Comparison of ENCODE assay signal across 9 mouse cellular contexts in the genomic region with DNA sequence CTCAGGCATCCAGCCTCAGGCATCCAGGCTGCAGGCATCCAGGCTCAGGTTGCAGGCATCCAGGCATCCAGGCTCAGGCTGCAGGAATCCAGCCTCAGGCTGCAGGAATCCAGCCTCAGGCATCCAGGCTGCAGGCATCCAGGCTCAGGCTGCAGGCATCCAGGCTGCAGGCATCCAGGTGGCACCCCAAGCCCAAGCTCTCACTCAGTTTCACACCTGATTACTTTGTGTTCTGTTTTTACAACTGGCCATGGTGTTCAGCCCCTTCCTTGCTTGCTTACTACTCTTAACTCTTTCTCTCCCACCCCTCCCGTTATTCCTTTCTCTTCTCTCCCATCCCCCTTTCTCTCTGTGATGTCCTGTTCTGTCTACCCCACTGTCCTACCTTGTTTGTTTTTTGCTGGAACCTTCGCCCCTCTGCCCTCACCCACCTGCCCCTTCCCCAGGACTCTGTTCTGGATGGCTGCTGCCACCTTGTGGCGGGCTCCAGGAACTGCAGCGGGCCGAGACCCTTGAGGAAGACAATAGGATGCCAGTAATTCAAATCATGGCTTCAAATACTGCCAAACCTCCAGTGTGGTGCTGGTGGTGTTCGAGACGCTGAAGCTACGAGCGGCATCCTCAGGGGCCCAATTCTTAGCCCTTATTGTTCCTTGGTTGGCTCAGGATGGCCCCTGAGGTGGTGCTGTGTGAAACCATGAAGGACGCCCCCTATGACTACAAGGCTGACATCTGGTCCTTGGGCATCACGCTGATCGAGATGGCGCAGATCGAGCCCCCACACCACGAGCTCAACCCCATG. TPM values are rescaled to one million over a fixed set of nuclear protein-coding genes. Genes with fewer than 3 reads are reported as not detected.
A peak's percentile ranks its signal among the peaks of the same experiment; 100 is the strongest.
DNase-seq lines count a peak whose midpoint lies in the region; ATAC-seq and TF ChIP-seq lines count a peak whose summit lies in the region.
"Had no signal": no experiment of that assay in that cellular context is flagged by ENCODE, and none has a peak within 500 bp of the region (broad histone marks: within the 10 kb centered on the region; RNA-seq: fewer than 3 reads in every experiment).

No protein-coding gene starts in this region.

- no peak overlapping the region for H3K4me2 ChIP-seq in intestine, embryonic 16.5 days (ENCODE audit: low read depth, low read length)
- H3K4me2 ChIP-seq in limb, embryonic 14.5 days (replicated peaks; ENCODE audit: low read depth, low read length, severe bottlenecking), result no peak overlapping the region
- H3K4me2 ChIP-seq in stomach, embryonic 16.5 days (ENCODE audit: low read depth, low read length), result no peak overlapping the region

- TF ChIP-seq POLR2A in limb, embryonic 14.5 days (IDR thresholded peaks at IDR 0.05; ENCODE audit: borderline replicate concordance, extremely low read depth, insufficient read depth, insufficient read length), result no peak

- H3K4me3 ChIP-seq in intestine, embryonic 16.5 days (ENCODE audit: low read length), result no peak overlapping the region
- H3K4me3 ChIP-seq in limb, embryonic 14.5 days (replicated peaks; ENCODE audit: low read length), result no peak overlapping the region
- H3K4me3 ChIP-seq in stomach, embryonic 16.5 days (replicated peaks; ENCODE audit: low read length), result no peak overlapping the region
- H3K4me3 ChIP-seq: erythroblast, embryonic 14.5 days had no signal

- 33% methylated on average over 15 of the region's 15 CpGs for WGBS in intestine, embryonic 16.5 days
- WGBS in limb, embryonic 14.5 days, result 32% methylated on average over 15 of the region's 15 CpGs
- WGBS in stomach, embryonic 16.5 days, result 33% methylated on average over 15 of the region's 15 CpGs

- no peaks in the 10 kb centered on the region for H3K36me3 ChIP-seq in intestine, embryonic 16.5 days (ENCODE audit: control insufficient read depth, insufficient read depth, low read length)
- no peaks in the 10 kb centered on the region; the same call in 1 of the 2 replicates for H3K36me3 ChIP-seq in limb, embryonic 14.5 days (ENCODE audit: control insufficient read depth, insufficient read depth, low read length)
- H3K36me3 ChIP-seq in stomach, embryonic 16.5 days (ENCODE audit: control insufficient read depth, insufficient read depth, low read length), result no peaks in the 10 kb centered on the region

- peak; percentile 57 for DNase-seq in urinary bladder, adult 2 months (ENCODE audit: low spot score)
- no peak for DNase-seq in urinary bladder, postnatal 10 days (ENCODE audit: low spot score)
- DNase-seq in cerebellum, postnatal 4 days (ENCODE audit: low spot score in 2 of 2), result peak; percentile 91 to 92
- DNase-seq in gastrocnemius, adult 8-10 months (ENCODE audit: low spot score in 2 of 2), result peak; percentile 38 to 46
- DNase-seq in limb, embryonic 14.5 days (ENCODE audit: low spot score), result peak; percentile 53
- DNase-seq in naive thymus-derived CD4-positive, alpha-beta T cell, adult 2 months (ENCODE audit: low read depth), result peak; percentile 89

- no peaks in the 10 kb centered on the region for H3K4me1 ChIP-seq in intestine, embryonic 16.5 days (ENCODE audit: control insufficient read depth, insufficient read depth, low read length)
- H3K4me1 ChIP-seq in limb, embryonic 14.5 days (ENCODE audit: control insufficient read depth, insufficient read depth, low read length), result peaks cover 5% of the 10 kb centered on the region; the same call in 1 of the 2 replicates
- peaks cover 3% of the 10 kb centered on the region; the same call in 1 of the 2 replicates for H3K4me1 ChIP-seq in stomach, embryonic 16.5 days (ENCODE audit: control insufficient read depth, insufficient read depth, low read length)

- no peaks in the 10 kb centered on the region for H3K27me3 ChIP-seq in intestine, embryonic 16.5 days (replicated peaks; ENCODE audit: control insufficient read depth, insufficient read depth, low read length)
- no peaks in the 10 kb centered on the region for H3K27me3 ChIP-seq in limb, embryonic 14.5 days (ENCODE audit: control insufficient read depth, insufficient read depth, low read length)
- H3K27me3 ChIP-seq in stomach, embryonic 16.5 days (ENCODE audit: control insufficient read depth, insufficient read depth, low read length), result no peaks in the 10 kb centered on the region

- no peaks in the 10 kb centered on the region for H3K9me3 ChIP-seq in intestine, embryonic 16.5 days (ENCODE audit: control insufficient read depth, low read length)
- no peaks in the 10 kb centered on the region for H3K9me3 ChIP-seq in limb, embryonic 14.5 days (ENCODE audit: control insufficient read depth, low read length)
- H3K9me3 ChIP-seq in stomach, embryonic 16.5 days (replicated peaks; ENCODE audit: control insufficient read depth, low read length), result no peaks in the 10 kb centered on the region

- no peak overlapping the region for H3K27ac ChIP-seq in intestine, embryonic 16.5 days (ENCODE audit: low read length)
- no peak overlapping the region for H3K27ac ChIP-seq in limb, embryonic 14.5 days (replicated peaks; ENCODE audit: low read depth, low read length)
- no peak overlapping the region for H3K27ac ChIP-seq in stomach, embryonic 16.5 days (ENCODE audit: low read length)

- ATAC-seq in intestine, embryonic 16.5 days, result no peak
- ATAC-seq in limb, embryonic 14.5 days (ENCODE audit: low FRiP score, low read depth), result peak; percentile 71
- peak; percentile 6; the same call in 1 of the 2 replicates for ATAC-seq in stomach, embryonic 16.5 days (ENCODE audit: insufficient read depth, low FRiP score)

- peak overlapping the region; percentile 53; the same call in 1 of the 2 replicates for H3K9ac ChIP-seq in intestine, embryonic 16.5 days (ENCODE audit: low read depth, low read length)
- peak overlapping the region; percentile 28; the same call in 1 of the 2 replicates for H3K9ac ChIP-seq in limb, embryonic 14.5 days (ENCODE audit: low read depth, low read length, severe bottlenecking)
- H3K9ac ChIP-seq in stomach, embryonic 16.5 days (ENCODE audit: low read length), result no peak overlapping the region; the same call in 1 of the 2 replicates

RNA-seq across cellular contexts. Expression of a gene that starts 54.2 kb away (rescaled TPM):
- polyA plus RNA-seq in urinary bladder, adult 2 months (2012; rRNA removed), result 49.2 and 52.7 TPM in 2 replicates
- 10 to 100 TPM; 59.8 to 72.7 (median 66.6) TPM for total RNA-seq in gastrocnemius, adult 8-10 months (2022)
- polyA plus RNA-seq in intestine, embryonic 16.5 days (2015; fragmentation: Nextera tagmentation; extraction: Ambion mirVana), result 59.0 and 59.6 TPM in 2 replicates
- polyA plus RNA-seq in limb, embryonic 14.5 days (2012; rRNA removed), result 56.1 and 75.6 TPM in 2 replicates
- polyA plus RNA-seq in limb, embryonic 14.5 days (2014; fragmentation: Nextera tagmentation; extraction: Ambion mirVana), result 63.2 and 68.6 TPM in 2 replicates
- 61.1 and 65.0 TPM in 2 replicates for polyA plus RNA-seq in stomach, embryonic 16.5 days (2015; fragmentation: Nextera tagmentation; extraction: Ambion mirVana)

RNA-seq across cellular contexts. Expression of a gene that starts 55.2 kb away (rescaled TPM):
- polyA plus RNA-seq in urinary bladder, adult 2 months (2012; rRNA removed), result 6.2 and 8.5 TPM in 2 replicates
- total RNA-seq in gastrocnemius, adult 8-10 months (2022), result 1 to 10 TPM; 1.2 to 2.4 (median 1.9) TPM
- 5.2 and 5.7 TPM in 2 replicates for polyA plus RNA-seq in intestine, embryonic 16.5 days (2015; fragmentation: Nextera tagmentation; extraction: Ambion mirVana)
- polyA plus RNA-seq in limb, embryonic 14.5 days (2012; rRNA removed), result 7.1 and 8.3 TPM in 2 replicates
- polyA plus RNA-seq in limb, embryonic 14.5 days (2014; fragmentation: Nextera tagmentation; extraction: Ambion mirVana), result 1.9 and 2.5 TPM in 2 replicates
- 4.2 TPM in 2 replicates for polyA plus RNA-seq in stomach, embryonic 16.5 days (2015; fragmentation: Nextera tagmentation; extraction: Ambion mirVana)

RNA-seq across cellular contexts. Expression of a gene that starts 56.4 kb away (rescaled TPM):
- 0.76 and 1.3 TPM in 2 replicates for polyA plus RNA-seq in urinary bladder, adult 2 months (2012; rRNA removed)
- total RNA-seq in gastrocnemius, adult 8-10 months (2022), result 1 to 10 TPM in 3 of 4 experiments, under 1 TPM in 1; 0.74 to 1.7 (median 1.3) TPM
- 0.65 and 0.77 TPM in 2 replicates for polyA plus RNA-seq in intestine, embryonic 16.5 days (2015; fragmentation: Nextera tagmentation; extraction: Ambion mirVana)
- polyA plus RNA-seq in limb, embryonic 14.5 days (2012; rRNA removed), result 0.11 TPM in 1 of 2 replicates, not detected in the other
- not detected in 2 replicates for polyA plus RNA-seq in limb, embryonic 14.5 days (2014; fragmentation: Nextera tagmentation; extraction: Ambion mirVana)
- polyA plus RNA-seq in stomach, embryonic 16.5 days (2015; fragmentation: Nextera tagmentation; extraction: Ambion mirVana), result 0.70 and 0.87 TPM in 2 replicates
- polyA plus RNA-seq: erythroblast, embryonic 14.5 days had no signal
